Mouse (Mus musculus): ENCODE measurements at regions not wholly inside any gene's neighbourhood (a gene's known extent, or its start where the extent isn't known, plus 50 kb on each side); places are given as distances from the start of the nearest gene placed in this dataset.
A peak's percentile ranks its signal among the peaks of the same experiment; 100 is the strongest.

DNA sequence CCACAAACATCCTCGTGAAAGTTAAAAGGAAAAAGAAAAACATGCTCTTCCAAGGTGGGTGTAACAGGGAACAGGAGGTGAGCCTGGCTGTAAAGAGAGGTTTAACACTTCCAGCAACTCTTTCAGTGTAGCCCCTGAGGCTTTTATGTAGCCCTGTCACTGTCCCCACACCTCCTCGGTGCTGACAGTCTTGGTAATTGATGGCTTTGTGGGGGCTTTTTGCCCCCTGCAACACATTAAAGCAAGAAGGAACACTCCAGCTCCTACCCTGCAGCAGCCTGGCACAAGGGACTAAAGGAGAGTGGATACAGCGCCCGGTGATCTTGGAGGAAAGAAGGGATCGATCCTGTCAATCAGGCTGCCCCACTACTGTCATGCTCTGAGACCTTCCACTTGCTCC, 181.8 kb downstream of the Fam169b start:
- intact Hi-C loops (cut with DNase I), result no loop called here
- no peak for DNase-seq

- DNase-seq, result no peak
- intact Hi-C loops (cut with DNase I), result no loop called here
Observed at GRCm38 (mm10) chr7:68453028-68453692, 179.5 kb downstream of the Fam169b start.

GRCm38 (mm10) chr7:68444426-68445095, 170.9 kb downstream of the Fam169b start:
- DNase-seq, result no peak
- intact Hi-C loops (cut with DNase I), result no loop called here

- intact Hi-C loops (cut with DNase I), result no loop called here
- no peak for DNase-seq
Observed at GRCm38 (mm10) chr7:68440661-68441150, 167.1 kb downstream of the Fam169b start.

GRCm38 (mm10) chr7:68428946-68429345, 155.3 kb downstream of the Fam169b start:
- intact Hi-C loops (cut with DNase I), result no loop called here

DNA sequence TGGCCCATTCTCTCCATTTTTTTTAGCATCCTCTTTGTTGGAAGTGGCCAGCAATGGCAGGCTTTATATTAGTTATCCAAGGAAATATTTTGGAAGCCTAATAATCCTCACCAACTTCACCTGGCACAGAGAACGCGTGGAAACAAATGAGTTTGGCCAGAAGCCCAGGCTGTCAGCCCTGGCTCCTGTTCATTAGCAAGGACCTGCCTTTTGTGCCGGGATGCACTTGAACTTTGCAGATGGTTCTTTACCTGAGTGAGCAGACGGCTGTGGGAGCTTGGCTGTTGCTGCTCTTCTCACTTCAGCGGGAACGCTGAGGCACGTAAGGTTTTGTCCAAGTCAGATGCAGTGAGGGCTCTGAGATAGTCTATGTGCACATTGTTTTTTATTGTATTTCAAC, 142.3 kb downstream of the Fam169b start:
- intact Hi-C loops (cut with DNase I), result no loop called here
- DNase-seq, result peak; percentile 12 to 13

More at GRCm38 (mm10) chr7:68428946-68429345, 155.3 kb downstream of the Fam169b start:
- DNase-seq, result no peak

GRCm38 (mm10) chr7:68412786-68413185, 139.1 kb downstream of the Fam169b start:
- intact Hi-C loops (cut with DNase I), result no loop called here
- no peak for DNase-seq
